Mouse (Mus musculus): ENCODE measurements at regions not wholly inside any gene's neighbourhood (a gene's known extent, or its start where the extent isn't known, plus 50 kb on each side); places are given as distances from the start of the nearest gene placed in this dataset.

- no peaks in the 10 kb centered on the region for H3K36me3 ChIP-seq (ENCODE audit: control insufficient read depth in 1 of 2, insufficient read depth in 2 of 2, low read length in 2 of 2)
- TF ChIP-seq CTCF (IDR thresholded peaks at IDR 0.05 in 2 of 3, conservative IDR thresholded peaks at IDR 0.05 in 1 of 3; ENCODE audit: control insufficient read depth in 1 of 3, insufficient read depth in 1 of 3, low read depth in 2 of 3, low read length in 3 of 3, poor library complexity in 1 of 3, severe bottlenecking in 1 of 3) (peak; percentile 15 to 58 (median 52); a peak in 4 of 6 replicates), SMC3 (IDR thresholded peaks at IDR 0.05; ENCODE audit: low read depth, low read length) (peak; percentile 54), RAD21 (IDR thresholded peaks at IDR 0.05; ENCODE audit: low read depth, low read length) (peak; percentile 59), MYB (IDR thresholded peaks at IDR 0.05; ENCODE audit: low read depth, low read length) (no peak)
- H3K79me2 ChIP-seq (ENCODE audit: control insufficient read depth, insufficient read depth, low read length, poor library complexity) = no peaks in the 10 kb centered on the region
- H3K4me1 ChIP-seq (ENCODE audit: control insufficient read depth in 1 of 2, insufficient read depth in 2 of 2, low read length in 2 of 2) = no peaks in the 10 kb centered on the region
- no peaks in the 10 kb centered on the region for H3K9me3 ChIP-seq (replicated peaks; ENCODE audit: insufficient read depth, low read length)
- no peak overlapping the region for H3K27ac ChIP-seq (ENCODE audit: control insufficient read depth, low read depth, low read length)
- no peak overlapping the region for H3K9ac ChIP-seq (ENCODE audit: control insufficient read depth, low read depth, low read length, poor library complexity, severe bottlenecking)
- no peaks in the 10 kb centered on the region for H3K27me3 ChIP-seq (ENCODE audit: control insufficient read depth in 1 of 2, insufficient read depth in 2 of 2, low read length in 2 of 2)
- no peak overlapping the region for H3K4me3 ChIP-seq (ENCODE audit: control insufficient read depth in 1 of 2, insufficient read depth in 1 of 2, low read depth in 2 of 2, low read length in 2 of 2)
- peak; percentile 19 for DNase-seq (ENCODE audit: low read depth, low spot score)
Observed at GRCm38 (mm10) chr4:55451026-55451425, 81.2 kb downstream of the Klf4 start.

- no peaks in the 10 kb centered on the region for H3K79me2 ChIP-seq (ENCODE audit: control insufficient read depth, insufficient read depth, low read length, poor library complexity)
- no peak overlapping the region for H3K4me3 ChIP-seq (ENCODE audit: control insufficient read depth in 1 of 2, insufficient read depth in 1 of 2, low read depth in 2 of 2, low read length in 2 of 2)
- H3K36me3 ChIP-seq (ENCODE audit: control insufficient read depth in 1 of 2, insufficient read depth in 2 of 2, low read length in 2 of 2) = no peaks in the 10 kb centered on the region
- H3K9ac ChIP-seq (ENCODE audit: control insufficient read depth, low read depth, low read length, poor library complexity, severe bottlenecking) = no peak overlapping the region
- DNase-seq (ENCODE audit: low read depth, low spot score) = no peak
- no peaks in the 10 kb centered on the region for H3K9me3 ChIP-seq (replicated peaks; ENCODE audit: insufficient read depth, low read length)
- H3K27me3 ChIP-seq (ENCODE audit: control insufficient read depth in 1 of 2, insufficient read depth in 2 of 2, low read length in 2 of 2) = no peaks in the 10 kb centered on the region
- no peak overlapping the region for H3K27ac ChIP-seq (ENCODE audit: control insufficient read depth, low read depth, low read length)
- no peaks in the 10 kb centered on the region for H3K4me1 ChIP-seq (ENCODE audit: control insufficient read depth in 1 of 2, insufficient read depth in 2 of 2, low read length in 2 of 2)
- no peak for TF ChIP-seq CHD2 (IDR thresholded peaks at IDR 0.05; ENCODE audit: low read length)
- TF ChIP-seq USF2 (IDR thresholded peaks at IDR 0.05; ENCODE audit: borderline replicate concordance in 1 of 2, insufficient read depth in 1 of 2, low read depth in 1 of 2, low read length in 2 of 2) = no peak
- no peak for TF ChIP-seq MXI1 (IDR thresholded peaks at IDR 0.05; ENCODE audit: low read depth, low read length)
- TF ChIP-seq GATA1 (IDR thresholded peaks at IDR 0.05; ENCODE audit: low read depth, low read length) = no peak
- no peak for TF ChIP-seq MAX (IDR thresholded peaks at IDR 0.05; ENCODE audit: low read length)
- TF ChIP-seq BHLHE40 (IDR thresholded peaks at IDR 0.05; ENCODE audit: borderline replicate concordance, low read depth, low read length) = no peak
- no peak for TF ChIP-seq MAZ (IDR thresholded peaks at IDR 0.05; ENCODE audit: low read depth, low read length)
- TF ChIP-seq NELFE (IDR thresholded peaks at IDR 0.05; ENCODE audit: low read depth, low read length) = no peak
- no peak for TF ChIP-seq TCF12 (IDR thresholded peaks at IDR 0.05; ENCODE audit: low read depth, low read length)
- no peak for TF ChIP-seq ETS1 (IDR thresholded peaks at IDR 0.05; ENCODE audit: low read depth, low read length)
- TF ChIP-seq MYB (IDR thresholded peaks at IDR 0.05; ENCODE audit: low read depth, low read length) = no peak
- TF ChIP-seq RCOR1 (IDR thresholded peaks at IDR 0.05; ENCODE audit: low read depth, low read length) = no peak
Observed at GRCm38 (mm10) chr4:55443489-55443888, 88.8 kb downstream of the Klf4 start.

GRCm38 (mm10) chr4:55442098-55442497 is 90.2 kb downstream of the Klf4 start:
- no peak for DNase-seq (ENCODE audit: low read depth, low spot score)
- Histone ChIP-seq H3K9me3 (replicated peaks; ENCODE audit: insufficient read depth, low read length) (no peaks in the 10 kb centered on the region), H3K27ac (ENCODE audit: control insufficient read depth, low read depth, low read length) (no peak overlapping the region), H3K27me3 (ENCODE audit: control insufficient read depth in 1 of 2, insufficient read depth in 2 of 2, low read length in 2 of 2) (no peaks in the 10 kb centered on the region), H3K36me3 (ENCODE audit: control insufficient read depth in 1 of 2, insufficient read depth in 2 of 2, low read length in 2 of 2) (no peaks in the 10 kb centered on the region), H3K9ac (ENCODE audit: control insufficient read depth, low read depth, low read length, poor library complexity, severe bottlenecking) (no peak overlapping the region), H3K4me1 (ENCODE audit: control insufficient read depth in 1 of 2, insufficient read depth in 2 of 2, low read length in 2 of 2) (no peaks in the 10 kb centered on the region), H3K4me3 (ENCODE audit: control insufficient read depth in 1 of 2, insufficient read depth in 1 of 2, low read depth in 2 of 2, low read length in 2 of 2) (no peak overlapping the region), H3K79me2 (ENCODE audit: control insufficient read depth, insufficient read depth, low read length, poor library complexity) (no peaks in the 10 kb centered on the region)
- no peak for TF ChIP-seq MAFK (IDR thresholded peaks at IDR 0.05; ENCODE audit: borderline replicate concordance, low read depth, low read length)
- no peak for TF ChIP-seq RCOR1 (IDR thresholded peaks at IDR 0.05; ENCODE audit: low read depth, low read length)
- TF ChIP-seq CTCF (IDR thresholded peaks at IDR 0.05 in 2 of 3, conservative IDR thresholded peaks at IDR 0.05 in 1 of 3; ENCODE audit: control insufficient read depth in 1 of 3, insufficient read depth in 1 of 3, low read depth in 2 of 3, low read length in 3 of 3, poor library complexity in 1 of 3, severe bottlenecking in 1 of 3) = no peak
- TF ChIP-seq ZNF384 (IDR thresholded peaks at IDR 0.05; ENCODE audit: low read depth, low read length) = no peak
- TF ChIP-seq SIN3A (IDR thresholded peaks at IDR 0.05; ENCODE audit: low read length) = no peak
- TF ChIP-seq MAX (IDR thresholded peaks at IDR 0.05; ENCODE audit: low read length) = no peak
- TF ChIP-seq HCFC1 (IDR thresholded peaks at IDR 0.05; ENCODE audit: low read depth, low read length) = no peak
- no peak for TF ChIP-seq EP300 (IDR thresholded peaks at IDR 0.05; ENCODE audit: low read depth in 1 of 2, low read length in 2 of 2)
- no peak for TF ChIP-seq MEF2A (IDR thresholded peaks at IDR 0.05; ENCODE audit: extremely low read depth, insufficient replicate concordance, low read depth, low read length, poor library complexity, severe bottlenecking)
- TF ChIP-seq KAT2A (conservative IDR thresholded peaks at IDR 0.05; ENCODE audit: low read depth, low read length) = no peak
- TF ChIP-seq POLR2A (IDR thresholded peaks at IDR 0.05; ENCODE audit: control insufficient read depth in 1 of 2, insufficient read depth in 1 of 2, low read depth in 1 of 2, low read length in 2 of 2, poor library complexity in 1 of 2) = no peak

All from MEL (cell line).